Mouse (Mus musculus): ENCODE data around the gene Tmtc2. TPM values are rescaled to one million over a fixed set of nuclear protein-coding genes. Genes with fewer than 3 reads are reported as not detected.

Tmtc2 gene
- total and polyA plus RNA-seq, 2 experiments from 2014 or later = 7.6 to 19.3 TPM

- Histone ChIP-seq H3K4me2 (ENCODE audit: low read depth, low read length) (no peak overlapping the region), H3K9ac (replicated peaks; ENCODE audit: low read length) (no peak overlapping the region), H3K4me1 (ENCODE audit: insufficient read depth, low read length) (peaks cover 8% of the 10 kb centered on the region; the same call in 1 of the 2 replicates), H3K9me3 (ENCODE audit: low read length) (no peaks in the 10 kb centered on the region), H3K27ac (no peak overlapping the region), H3K4me3 (ENCODE audit: low read length) (no peak overlapping the region), H3K36me3 (ENCODE audit: insufficient read depth, low read length) (no peaks in the 10 kb centered on the region), H3K27me3 (ENCODE audit: insufficient read depth, low read length) (no peaks in the 10 kb centered on the region)
- peak; percentile 47 for DNase-seq (ENCODE audit: low spot score)
- 52% methylated on average over 3 of the region's 3 CpGs for WGBS
- TF ChIP-seq CTCF (IDR thresholded peaks at IDR 0.05; ENCODE audit: low read depth) = no peak
- no peak for ATAC-seq
Observed at GRCm38 (mm10) chr10:105403931-105404330, 170.3 kb downstream of the Tmtc2 start.

DNA sequence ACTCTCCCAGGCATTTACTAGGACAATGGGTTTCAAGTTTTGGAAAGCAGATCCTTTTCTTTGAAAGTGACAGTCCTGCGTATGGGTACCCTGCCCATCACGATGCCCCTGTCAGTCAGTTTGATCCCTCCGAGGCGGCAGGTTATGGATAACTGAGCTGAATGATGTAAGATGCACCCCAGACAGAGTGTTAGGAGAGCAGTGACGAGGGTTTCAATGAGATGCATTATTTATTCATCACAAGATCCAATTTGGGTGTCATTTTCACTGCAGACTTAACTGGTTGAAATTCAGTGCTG, 171.8 kb downstream of the Tmtc2 start:
- TF ChIP-seq CTCF (IDR thresholded peaks at IDR 0.05; ENCODE audit: low read depth) = no peak
- peak overlapping the region; percentile 69 for H3K27ac ChIP-seq
- no peaks in the 10 kb centered on the region for H3K9me3 ChIP-seq (ENCODE audit: low read length)
- ATAC-seq (peak; percentile 74), DNase-seq (ENCODE audit: low spot score) (peak; percentile 27)
- WGBS = 17% methylated on average over 5 of the region's 5 CpGs
- no peak overlapping the region for H3K9ac ChIP-seq (replicated peaks; ENCODE audit: low read length)
- no peak overlapping the region for H3K4me3 ChIP-seq (ENCODE audit: low read length)
- H3K4me1 ChIP-seq (ENCODE audit: insufficient read depth, low read length) = peaks cover 8% of the 10 kb centered on the region; the same call in 1 of the 2 replicates
- H3K36me3 ChIP-seq (ENCODE audit: insufficient read depth, low read length) = no peaks in the 10 kb centered on the region
- H3K27me3 ChIP-seq (ENCODE audit: insufficient read depth, low read length) = no peaks in the 10 kb centered on the region
- H3K4me2 ChIP-seq (ENCODE audit: low read depth, low read length) = peak overlapping the region; percentile 37

DNA sequence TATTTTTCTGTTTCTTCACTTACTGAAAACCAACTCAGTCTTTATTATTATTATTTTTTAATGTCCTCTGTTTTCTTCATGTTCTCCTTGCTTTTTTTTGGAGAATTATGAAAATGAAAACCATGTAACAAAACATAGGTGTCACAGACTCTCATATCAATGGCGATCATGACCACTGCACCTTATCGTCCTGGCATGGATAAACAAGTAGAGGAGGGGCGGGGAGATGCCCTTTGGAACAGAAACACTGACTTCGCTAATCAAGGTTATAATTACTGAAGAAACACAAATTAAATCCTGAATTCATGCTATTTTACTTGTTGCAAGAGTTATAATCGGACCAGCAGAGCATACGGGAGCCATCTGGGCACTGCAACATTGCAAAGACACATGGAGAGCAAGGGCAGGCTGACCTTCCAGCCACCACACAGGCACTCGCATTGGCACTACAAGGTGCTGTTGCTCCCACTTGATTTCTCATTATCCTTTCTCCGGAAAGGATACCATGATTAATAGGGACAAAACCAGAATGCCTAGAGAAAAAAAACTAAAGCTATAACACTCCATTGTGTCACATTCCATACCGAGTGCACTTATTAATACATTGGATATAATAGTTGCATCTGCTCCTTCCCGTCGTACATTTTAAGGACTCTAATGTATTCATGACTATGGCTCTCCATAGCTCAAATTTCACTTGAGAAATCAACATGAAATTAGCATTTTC, 172.3 kb downstream of the Tmtc2 start:
- ATAC-seq (peak; percentile 92), DNase-seq (ENCODE audit: low spot score) (peak; percentile 72)
- no peaks in the 10 kb centered on the region for H3K27me3 ChIP-seq (ENCODE audit: insufficient read depth, low read length)
- peak overlapping the region; percentile 37 for H3K4me2 ChIP-seq (ENCODE audit: low read depth, low read length)
- H3K4me3 ChIP-seq (ENCODE audit: low read length) = no peak overlapping the region
- no peak overlapping the region for H3K9ac ChIP-seq (replicated peaks; ENCODE audit: low read length)
- no peaks in the 10 kb centered on the region for H3K36me3 ChIP-seq (ENCODE audit: insufficient read depth, low read length)
- peaks cover 8% of the 10 kb centered on the region; the same call in 1 of the 2 replicates for H3K4me1 ChIP-seq (ENCODE audit: insufficient read depth, low read length)
- no peak for TF ChIP-seq CTCF (IDR thresholded peaks at IDR 0.05; ENCODE audit: low read depth)
- no peaks in the 10 kb centered on the region for H3K9me3 ChIP-seq (ENCODE audit: low read length)
- H3K27ac ChIP-seq = peak overlapping the region; percentile 69
- WGBS = 41% methylated on average over 11 of the region's 11 CpGs

GRCm38 (mm10) chr10:105399316-105399715, 174.9 kb downstream of the Tmtc2 start:
- no peaks in the 10 kb centered on the region for H3K36me3 ChIP-seq (ENCODE audit: insufficient read depth, low read length)
- 62% methylated on average over 5 of the region's 5 CpGs for WGBS
- peaks cover 2% of the 10 kb centered on the region; the same call in 1 of the 2 replicates for H3K9me3 ChIP-seq (ENCODE audit: low read length)
- no peaks in the 10 kb centered on the region for H3K27me3 ChIP-seq (ENCODE audit: insufficient read depth, low read length)
- H3K27ac ChIP-seq = no peak overlapping the region
- H3K9ac ChIP-seq (replicated peaks; ENCODE audit: low read length) = no peak overlapping the region
- no peak overlapping the region for H3K4me2 ChIP-seq (ENCODE audit: low read depth, low read length)
- peaks cover 8% of the 10 kb centered on the region; the same call in 1 of the 2 replicates for H3K4me1 ChIP-seq (ENCODE audit: insufficient read depth, low read length)
- ATAC-seq (no peak), DNase-seq (ENCODE audit: low spot score) (peak; percentile 49)
- no peak overlapping the region for H3K4me3 ChIP-seq (ENCODE audit: low read length)
- TF ChIP-seq CTCF (IDR thresholded peaks at IDR 0.05; ENCODE audit: low read depth) = no peak

GRCm38 (mm10) chr10:105384065-105384464, 190.2 kb downstream of the Tmtc2 start:
- H3K4me2 ChIP-seq (ENCODE audit: low read depth, low read length) = no peak overlapping the region
- 48% methylated on average over 4 of the region's 4 CpGs for WGBS
- no peaks in the 10 kb centered on the region for H3K27me3 ChIP-seq (ENCODE audit: insufficient read depth, low read length)
- H3K4me3 ChIP-seq (ENCODE audit: low read length) = no peak overlapping the region
- H3K36me3 ChIP-seq (ENCODE audit: insufficient read depth, low read length) = no peaks in the 10 kb centered on the region
- H3K9me3 ChIP-seq (ENCODE audit: low read length) = no peaks in the 10 kb centered on the region
- no peak for TF ChIP-seq CTCF (IDR thresholded peaks at IDR 0.05; ENCODE audit: low read depth)
- no peak overlapping the region for H3K27ac ChIP-seq
- H3K4me1 ChIP-seq (ENCODE audit: insufficient read depth, low read length) = no peaks in the 10 kb centered on the region
- DNase-seq (ENCODE audit: low spot score) (no peak), ATAC-seq (no peak)
- no peak overlapping the region for H3K9ac ChIP-seq (replicated peaks; ENCODE audit: low read length)

- ATAC-seq (no peak), DNase-seq (ENCODE audit: low spot score) (no peak)
- no peak for TF ChIP-seq CTCF (IDR thresholded peaks at IDR 0.05; ENCODE audit: low read depth)
- Histone ChIP-seq H3K27ac (no peak overlapping the region), H3K27me3 (ENCODE audit: insufficient read depth, low read length) (no peaks in the 10 kb centered on the region), H3K4me1 (ENCODE audit: insufficient read depth, low read length) (no peaks in the 10 kb centered on the region), H3K36me3 (ENCODE audit: insufficient read depth, low read length) (no peaks in the 10 kb centered on the region), H3K9me3 (ENCODE audit: low read length) (no peaks in the 10 kb centered on the region), H3K4me2 (ENCODE audit: low read depth, low read length) (no peak overlapping the region), H3K4me3 (ENCODE audit: low read length) (no peak overlapping the region), H3K9ac (replicated peaks; ENCODE audit: low read length) (no peak overlapping the region)
- 81% methylated on average over 1 of the region's 1 CpGs for WGBS
Observed at GRCm38 (mm10) chr10:105381705-105382104, 192.5 kb downstream of the Tmtc2 start.

- H3K4me2 ChIP-seq (ENCODE audit: low read depth, low read length) = no peak overlapping the region
- DNase-seq (ENCODE audit: low spot score) (no peak), ATAC-seq (no peak)
- WGBS = 26% methylated on average over 5 of the region's 5 CpGs
- no peaks in the 10 kb centered on the region for H3K4me1 ChIP-seq (ENCODE audit: insufficient read depth, low read length)
- H3K36me3 ChIP-seq (ENCODE audit: insufficient read depth, low read length) = no peaks in the 10 kb centered on the region
- H3K27ac ChIP-seq = no peak overlapping the region
- H3K9ac ChIP-seq (replicated peaks; ENCODE audit: low read length) = no peak overlapping the region
- no peaks in the 10 kb centered on the region for H3K9me3 ChIP-seq (ENCODE audit: low read length)
- H3K4me3 ChIP-seq (ENCODE audit: low read length) = no peak overlapping the region
- no peaks in the 10 kb centered on the region for H3K27me3 ChIP-seq (ENCODE audit: insufficient read depth, low read length)
- TF ChIP-seq CTCF (IDR thresholded peaks at IDR 0.05; ENCODE audit: low read depth) = no peak
Observed at GRCm38 (mm10) chr10:105381202-105381601, 193.0 kb downstream of the Tmtc2 start.
